8 mouse cellular contexts compared by ENCODE assay signal in genomic region chr2:93046509-93046835, GRCm38 (mm10). TPM values are rescaled to one million over a fixed set of nuclear protein-coding genes. Genes with fewer than 3 reads are reported as not detected.
DNase-seq lines count a peak whose midpoint lies in the region; ATAC-seq and TF ChIP-seq lines count a peak whose summit lies in the region.

No protein-coding gene starts in this region.

- H3K4me1 ChIP-seq in kidney, embryonic 14.5 days (ENCODE audit: control insufficient read depth, insufficient read depth, low read length): peaks cover 31% of the 10 kb centered on the region
- H3K4me1 ChIP-seq in bone marrow, adult 2 months (ENCODE audit: control insufficient read depth, insufficient read depth, low read length): peaks cover 1% of the 10 kb centered on the region
- peaks cover 35% of the 10 kb centered on the region for H3K4me1 ChIP-seq in hindbrain, embryonic 13.5 days (replicated peaks)
- peaks cover 39% of the 10 kb centered on the region for H3K4me1 ChIP-seq in midbrain, embryonic 13.5 days (replicated peaks)

- H3K36me3 ChIP-seq in kidney, embryonic 14.5 days (ENCODE audit: control insufficient read depth, insufficient read depth, low read length): peaks cover 5% of the 10 kb centered on the region; the same call in 1 of the 2 replicates
- H3K36me3 ChIP-seq in hindbrain, embryonic 13.5 days: 0 out of 2 replicates have a peak, but pooled peaks cover 6% of the 10 kb centered on the region
- no peaks in the 10 kb centered on the region for H3K36me3 ChIP-seq in midbrain, embryonic 13.5 days

- ATAC-seq in kidney, embryonic 14.5 days (ENCODE audit: low FRiP score, low TSS enrichment): no peak
- ATAC-seq in hindbrain, embryonic 13.5 days (ENCODE audit: low FRiP score): no peak
- ATAC-seq in midbrain, embryonic 13.5 days: no peak

- no peak for TF ChIP-seq POLR2A in bone marrow, adult 2 months (IDR thresholded peaks at IDR 0.05; ENCODE audit: borderline replicate concordance, control insufficient read depth, low read depth, low read length)

- H3K9me3 ChIP-seq in kidney, embryonic 14.5 days (ENCODE audit: control insufficient read depth, low read length): no peaks in the 10 kb centered on the region
- H3K9me3 ChIP-seq in hindbrain, embryonic 13.5 days: no peaks in the 10 kb centered on the region
- H3K9me3 ChIP-seq in midbrain, embryonic 13.5 days: no peaks in the 10 kb centered on the region

- H3K27ac ChIP-seq in kidney, embryonic 14.5 days (ENCODE audit: low read depth, low read length): peak overlapping the region; percentile 93
- peak overlapping the region; percentile 79; the same call in 1 of the 2 replicates for H3K27ac ChIP-seq in bone marrow, adult 2 months (ENCODE audit: control insufficient read depth, insufficient read depth, low read depth, low read length, poor library complexity)
- H3K27ac ChIP-seq in hindbrain, embryonic 13.5 days: peak overlapping the region; percentile 96
- H3K27ac ChIP-seq in midbrain, embryonic 13.5 days: peak overlapping the region; percentile 94; the same call in 1 of the 2 replicates

- WGBS in kidney, embryonic 14.5 days: 16% methylated on average over 5 of the region's 5 CpGs
- 17% methylated on average over 5 of the region's 5 CpGs for WGBS in bone marrow, adult 2 months
- WGBS in hindbrain, embryonic 13.5 days: 23% methylated on average over 5 of the region's 5 CpGs
- 22% methylated on average over 5 of the region's 5 CpGs for WGBS in midbrain, embryonic 13.5 days

- H3K4me3 ChIP-seq in kidney, embryonic 14.5 days (ENCODE audit: low read length): peak overlapping the region; percentile 80
- H3K4me3 ChIP-seq in bone marrow, adult 2 months (replicated peaks; ENCODE audit: control insufficient read depth, low read depth, low read length): peak overlapping the region; percentile 71
- H3K4me3 ChIP-seq in hindbrain, embryonic 13.5 days: peak overlapping the region; percentile 84
- peak overlapping the region; percentile 90 for H3K4me3 ChIP-seq in midbrain, embryonic 13.5 days (replicated peaks)

- H3K27me3 ChIP-seq in kidney, embryonic 14.5 days (ENCODE audit: control insufficient read depth, insufficient read depth, low read length): no peaks in the 10 kb centered on the region
- H3K27me3 ChIP-seq in hindbrain, embryonic 13.5 days: peaks cover 8% of the 10 kb centered on the region; the same call in 1 of the 2 replicates
- H3K27me3 ChIP-seq in midbrain, embryonic 13.5 days: peaks cover 5% of the 10 kb centered on the region

- no peak for TF ChIP-seq CTCF in bone marrow, adult 2 months (IDR thresholded peaks at IDR 0.05; ENCODE audit: control insufficient read depth, insufficient read depth, low read length)

- DNase-seq in kidney, postnatal 4 days: no peak
- no peak for DNase-seq in cerebellum, adult 9-11 months
- no peak for DNase-seq in adrenal gland, adult 18-20 months (ENCODE audit: low spot score in 2 of 2)
- no peak for DNase-seq in layer of hippocampus, adult 11-12 months (ENCODE audit: low spot score)

- peak overlapping the region; percentile 98; the same call in 1 of the 2 replicates for H3K9ac ChIP-seq in kidney, embryonic 14.5 days (ENCODE audit: low read depth, low read length)
- peak overlapping the region; percentile 95 for H3K9ac ChIP-seq in hindbrain, embryonic 13.5 days
- peak overlapping the region; percentile 94 for H3K9ac ChIP-seq in midbrain, embryonic 13.5 days (replicated peaks)

- peak overlapping the region; percentile 83 for H3K4me2 ChIP-seq in kidney, embryonic 14.5 days (replicated peaks; ENCODE audit: low read depth, low read length)
- H3K4me2 ChIP-seq in hindbrain, embryonic 13.5 days: peak overlapping the region; percentile 83
- H3K4me2 ChIP-seq in midbrain, embryonic 13.5 days (replicated peaks): peak overlapping the region; percentile 67

RNA-seq across cellular contexts. Expression of gene Prdm11, which starts 0.5 kb away (rescaled TPM):
- polyA plus RNA-seq in kidney, embryonic 14.5 days (2014; fragmentation: Nextera tagmentation; extraction: Ambion mirVana): 4.3 and 5.1 TPM in 2 replicates
- 3.0 and 7.6 TPM in 2 replicates for polyA plus RNA-seq in bone marrow, adult 2 months (2011; ENCODE audit: insufficient read depth, insufficient read length, low replicate concordance, missing spikeins)
- polyA plus RNA-seq in hindbrain, embryonic 13.5 days (2015; fragmentation: Nextera tagmentation; extraction: Ambion mirVana): 1.8 and 1.9 TPM in 2 replicates
- 1.8 and 1.9 TPM in 2 replicates for polyA plus RNA-seq in midbrain, embryonic 13.5 days (2015; fragmentation: Nextera tagmentation; extraction: Ambion mirVana)
- 10 to 100 TPM; 40.9 to 46.5 TPM for total RNA-seq in adrenal gland, adult 18-20 months (2021)
